Mouse (Mus musculus) lung, adult 2 months (tissue): ENCODE measurements around the gene Phgr1.

ENCODE experiments used
- CTCF ChIP-seq: fragments of 200-500 bp; IDR thresholded peaks from 2 replicates; pipeline ENCODE4 v1.5.1; 2011; ENCODE audit warnings: mild to moderate bottlenecking, low read length, control low read depth; ENCODE audit not compliant: insufficient read depth
- POLR2A ChIP-seq: fragments of 200-500 bp; IDR thresholded peaks from 2 replicates; pipeline ENCODE4 v1.6.1; 2011; ENCODE audit warnings: low read depth, mild to moderate bottlenecking, control low read depth, low read length, borderline replicate concordance; ENCODE audit errors: extremely low read depth

GRCm38 (mm10) chr2:118764875-118765274, 7.7 kb upstream of the Phgr1 start:
- TF ChIP-seq CTCF (no peak), POLR2A (no peak)
